Mouse (Mus musculus) neural tube, embryonic 13.5 days (tissue): ENCODE measurements at regions not wholly inside any gene's neighbourhood (a gene's known extent, or its start where the extent isn't known, plus 50 kb on each side); places are given as distances from the start of the nearest gene placed in this dataset.
"Not testable (repeated sequence)": the region's sequence is repeated elsewhere in the genome, so short reads cannot be mapped to it uniquely, and the experiment has no call there.

ENCODE experiments used
- ATAC-seq: fragments of 200-750 bp; cut with Nextera tagmentation; 2 replicates; pipeline ENCODE4 v1.8.0; 2017; ENCODE audit warnings: low read depth, mild to moderate bottlenecking, moderate TSS enrichment, moderate library complexity
- H3K27ac ChIP-seq: fragments of 300-500 bp; sonication (generic); replicated peaks from 2 replicates; pipeline ENCODE4 v1.5.1; 2015; ENCODE audit warnings: moderate library complexity, mild to moderate bottlenecking, inconsistent platforms
- H3K27me3 ChIP-seq: fragments of 300-500 bp; sonication (generic); 2 replicates; pipeline ENCODE4 v1.6.1; 2015; ENCODE audit warnings: mild to moderate bottlenecking, inconsistent platforms
- H3K36me3 ChIP-seq: fragments of 300-500 bp; sonication (generic); 2 replicates; pipeline ENCODE4 v1.6.1; 2015; ENCODE audit warnings: mild to moderate bottlenecking, inconsistent platforms
- H3K4me1 ChIP-seq: fragments of 300-500 bp; sonication (generic); replicated peaks from 2 replicates; pipeline ENCODE4 v1.6.1; 2015; ENCODE audit warnings: inconsistent platforms
- H3K4me2 ChIP-seq: fragments of 300-500 bp; sonication (generic); 2 replicates; pipeline ENCODE4 v1.6.1; 2015; ENCODE audit warnings: inconsistent platforms, mild to moderate bottlenecking, moderate library complexity
- H3K4me3 ChIP-seq: fragments of 300-500 bp; sonication (generic); 2 replicates; pipeline ENCODE4 v1.5.1; 2015; ENCODE audit warnings: mild to moderate bottlenecking, inconsistent platforms
- H3K9ac ChIP-seq: fragments of 300-500 bp; sonication (generic); 2 replicates; pipeline ENCODE4 v1.6.1; 2015; ENCODE audit warnings: moderate library complexity, mild to moderate bottlenecking, inconsistent platforms
- H3K9me3 ChIP-seq: fragments of 300-500 bp; sonication (generic); 2 replicates; pipeline ENCODE4 v1.6.1; 2016; ENCODE audit warnings: inconsistent platforms
- WGBS: fragments of 180-500 bp; shearing (Covaris S2); methylation state at CpG from one replicate; pipeline ENCODE4 v1.1.7; 2015; 5-methylcytosine and 5-hydroxymethylcytosine counted together

DNA sequence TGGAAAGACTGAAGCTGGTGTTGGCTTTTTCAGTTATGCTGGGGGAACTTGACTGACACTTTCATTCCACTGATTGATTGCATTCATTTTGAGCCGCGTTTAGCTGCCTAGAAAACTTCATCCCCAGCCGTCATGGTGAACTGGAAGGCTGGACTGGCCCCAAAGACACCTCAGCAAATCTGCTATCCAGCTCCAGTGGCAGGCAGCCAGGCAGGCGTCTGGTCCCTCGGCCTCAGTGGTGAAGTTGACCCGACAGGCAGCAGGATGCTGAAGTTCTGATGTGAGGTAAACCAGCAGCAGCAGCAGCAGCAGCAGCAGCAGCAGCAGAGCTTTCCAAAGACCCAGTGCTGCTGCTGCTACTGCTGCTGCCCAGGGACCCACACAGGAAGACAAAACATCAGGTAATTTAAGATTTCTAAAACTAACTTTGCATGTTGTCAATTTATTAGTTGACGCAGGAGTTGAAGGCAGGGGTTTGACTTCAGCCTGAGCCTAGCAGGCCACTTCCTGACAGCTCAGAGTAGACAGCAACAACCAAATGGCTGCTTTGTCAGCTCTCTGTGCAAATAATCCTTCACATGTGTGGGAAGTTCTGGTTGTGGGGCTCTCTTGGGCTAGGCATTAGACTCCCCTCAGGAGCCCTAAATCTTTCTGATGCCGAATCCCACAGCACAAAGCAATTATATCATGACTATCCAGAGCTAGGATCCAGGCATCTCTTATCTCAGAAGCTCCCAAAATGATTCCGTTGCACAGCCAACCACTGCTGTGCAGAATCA lies 200.4 kb upstream of the Nhs start:
- ATAC-seq: no peak
- Histone ChIP-seq H3K36me3 (no peaks in the 10 kb centered on the region), H3K27me3 (peaks cover 26% of the 10 kb centered on the region; the same call in 1 of the 2 replicates), H3K27ac (no peak overlapping the region), H3K4me3 (no peak overlapping the region), H3K4me1 (no peaks in the 10 kb centered on the region), H3K9ac (no peak overlapping the region), H3K9me3 (no peaks in the 10 kb centered on the region), H3K4me2 (no peak overlapping the region)
- 54% methylated on average over 9 of the region's 9 CpGs for WGBS

DNA sequence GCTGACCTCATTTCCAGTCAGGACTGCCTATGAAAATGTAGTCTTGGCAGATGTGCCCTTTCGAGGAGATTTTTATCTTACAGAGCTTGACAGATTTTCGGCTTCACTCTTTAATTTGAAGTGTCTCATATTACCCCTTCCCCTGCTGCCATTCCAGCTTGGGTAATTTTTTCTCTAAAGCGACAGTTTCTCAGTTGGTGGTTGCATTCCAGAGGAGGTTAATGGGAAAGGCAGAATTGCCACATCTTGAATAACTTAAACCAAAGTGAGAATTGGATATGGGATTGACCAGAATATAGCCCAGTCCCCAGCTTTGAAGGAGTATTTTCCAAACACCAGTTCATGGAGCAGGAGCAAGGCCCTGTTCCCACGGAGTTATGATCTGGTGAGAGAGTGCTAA lies 188.8 kb upstream of the Nhs start:
- no peaks in the 10 kb centered on the region for H3K4me1 ChIP-seq
- H3K27ac ChIP-seq: no peak overlapping the region
- no peaks in the 10 kb centered on the region for H3K36me3 ChIP-seq
- no peak for ATAC-seq
- no peak overlapping the region for H3K4me2 ChIP-seq
- 58% methylated on average over 4 of the region's 4 CpGs for WGBS
- H3K27me3 ChIP-seq: peaks cover 24% of the 10 kb centered on the region
- no peak overlapping the region for H3K4me3 ChIP-seq
- no peak overlapping the region for H3K9ac ChIP-seq
- H3K9me3 ChIP-seq: no peaks in the 10 kb centered on the region

DNA sequence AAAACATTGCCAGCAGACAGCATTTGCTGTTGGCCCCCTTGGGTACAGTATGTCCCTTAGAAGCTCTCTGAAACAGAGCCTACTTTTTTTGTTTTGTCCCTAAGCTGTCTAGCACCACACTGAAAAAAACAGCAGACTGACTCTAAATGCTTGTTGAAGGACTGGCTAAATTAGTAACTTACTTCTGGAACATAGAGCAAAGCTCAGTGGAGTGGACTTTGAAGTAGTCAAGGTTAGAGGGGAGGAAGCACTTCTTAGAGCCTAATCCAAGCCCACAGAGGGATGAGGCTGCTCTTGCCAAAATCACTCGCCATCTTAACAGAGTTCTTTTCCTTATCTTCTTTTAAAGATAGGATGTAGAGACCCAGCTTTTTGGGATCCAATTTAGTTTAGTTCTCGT lies 188.4 kb upstream of the Nhs start:
- Histone ChIP-seq H3K27me3 (peaks cover 24% of the 10 kb centered on the region), H3K9ac (no peak overlapping the region), H3K27ac (no peak overlapping the region), H3K36me3 (no peaks in the 10 kb centered on the region), H3K4me1 (no peaks in the 10 kb centered on the region), H3K4me3 (no peak overlapping the region), H3K4me2 (no peak overlapping the region), H3K9me3 (no peaks in the 10 kb centered on the region)
- WGBS: 63% methylated on average over 2 of the region's 2 CpGs
- no peak for ATAC-seq

DNA sequence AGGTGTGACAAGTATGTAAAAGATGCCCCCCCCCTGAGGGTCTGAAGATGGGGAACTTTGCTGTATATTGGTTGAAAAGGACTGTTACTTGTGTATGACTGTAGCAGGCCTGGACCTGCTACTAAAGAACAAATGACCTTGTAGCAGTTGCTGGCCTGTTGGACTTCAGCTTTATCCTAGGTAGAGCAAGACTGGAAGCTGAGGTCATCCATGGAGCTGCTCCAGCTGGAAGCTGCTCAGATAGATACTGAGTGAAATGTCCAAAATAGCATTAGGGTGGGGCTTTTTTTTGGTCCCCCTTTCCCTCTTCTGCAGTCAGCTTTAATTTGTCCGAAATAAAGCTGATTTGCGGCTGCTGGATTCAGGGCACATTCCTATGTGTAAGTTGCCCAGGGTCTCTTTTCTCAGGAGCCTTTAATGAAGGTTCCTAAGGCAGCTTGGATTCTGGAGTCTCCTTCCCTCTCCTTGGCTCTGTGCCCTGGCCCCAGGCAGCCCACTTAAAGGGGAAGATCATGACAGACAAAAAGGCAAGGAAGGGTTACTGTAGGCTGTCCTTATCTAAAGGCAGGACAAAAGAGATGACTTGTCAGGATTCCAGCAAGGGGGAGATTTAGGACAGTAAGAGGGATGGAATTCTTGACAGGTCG lies 186.1 kb upstream of the Nhs start:
- Histone ChIP-seq H3K36me3 (no peaks in the 10 kb centered on the region), H3K4me3 (no peak overlapping the region), H3K9me3 (no peaks in the 10 kb centered on the region), H3K27me3 (peaks cover 22% of the 10 kb centered on the region), H3K27ac (no peak overlapping the region), H3K9ac (no peak overlapping the region), H3K4me1 (no peaks in the 10 kb centered on the region), H3K4me2 (no peak overlapping the region)
- ATAC-seq: no peak
- 71% methylated on average over 3 of the region's 3 CpGs for WGBS

DNA sequence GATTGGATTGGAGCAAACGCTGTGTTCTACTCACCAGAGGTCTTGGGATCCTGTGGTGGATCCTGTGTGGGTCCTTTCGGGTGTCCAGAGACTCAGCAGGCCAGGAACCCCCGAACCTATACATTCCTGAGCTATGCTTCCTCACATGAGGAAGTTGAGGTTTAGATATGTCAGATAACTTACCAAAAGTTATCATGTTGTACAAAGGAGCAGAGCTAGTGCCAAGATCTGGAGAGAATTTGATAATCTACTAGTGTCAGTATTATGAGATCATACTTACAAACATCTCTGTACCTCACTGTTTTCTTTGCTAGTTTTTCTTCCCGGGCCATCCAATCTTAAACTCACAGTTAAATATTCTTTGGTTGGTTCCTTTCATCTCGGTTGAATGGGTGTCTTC lies 172.6 kb upstream of the Nhs start:
- WGBS: 84% methylated on average over 5 of the region's 5 CpGs
- no peak overlapping the region for H3K4me2 ChIP-seq
- peaks cover 10% of the 10 kb centered on the region; the same call in 1 of the 2 replicates for H3K27me3 ChIP-seq
- no peaks in the 10 kb centered on the region for H3K36me3 ChIP-seq
- H3K27ac ChIP-seq: no peak overlapping the region
- no peak for ATAC-seq
- no peak overlapping the region for H3K9ac ChIP-seq
- no peaks in the 10 kb centered on the region for H3K4me1 ChIP-seq
- H3K4me3 ChIP-seq: no peak overlapping the region
- H3K9me3 ChIP-seq: no peaks in the 10 kb centered on the region

DNA sequence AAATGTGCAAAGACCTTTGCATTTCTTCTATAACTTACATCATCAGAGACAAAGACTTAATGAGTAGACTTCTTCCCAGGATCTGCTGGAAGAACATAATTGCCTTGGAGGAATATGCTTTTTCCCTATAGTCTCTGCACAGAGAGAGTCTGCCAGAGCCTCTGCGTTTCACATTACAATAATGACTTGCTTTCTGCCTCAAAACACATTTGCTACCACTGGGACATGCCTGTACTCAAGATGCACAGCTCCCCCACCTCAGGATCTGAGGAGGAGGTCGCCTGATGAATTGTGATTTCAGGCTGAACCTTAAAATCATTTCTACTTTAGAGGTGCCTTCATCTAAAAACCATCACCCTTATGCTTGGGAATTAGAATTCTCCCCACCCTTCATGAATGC lies 148.1 kb upstream of the Nhs start:
- no peaks in the 10 kb centered on the region for H3K9me3 ChIP-seq
- H3K27me3 ChIP-seq: no peaks in the 10 kb centered on the region; the same call in 1 of the 2 replicates
- H3K4me3 ChIP-seq: no peak overlapping the region
- ATAC-seq: no peak
- H3K9ac ChIP-seq: no peak overlapping the region
- no peak overlapping the region for H3K27ac ChIP-seq
- WGBS: 63% methylated on average over 2 of the region's 2 CpGs
- no peak overlapping the region for H3K4me2 ChIP-seq
- H3K36me3 ChIP-seq: no peaks in the 10 kb centered on the region
- H3K4me1 ChIP-seq: no peaks in the 10 kb centered on the region

DNA sequence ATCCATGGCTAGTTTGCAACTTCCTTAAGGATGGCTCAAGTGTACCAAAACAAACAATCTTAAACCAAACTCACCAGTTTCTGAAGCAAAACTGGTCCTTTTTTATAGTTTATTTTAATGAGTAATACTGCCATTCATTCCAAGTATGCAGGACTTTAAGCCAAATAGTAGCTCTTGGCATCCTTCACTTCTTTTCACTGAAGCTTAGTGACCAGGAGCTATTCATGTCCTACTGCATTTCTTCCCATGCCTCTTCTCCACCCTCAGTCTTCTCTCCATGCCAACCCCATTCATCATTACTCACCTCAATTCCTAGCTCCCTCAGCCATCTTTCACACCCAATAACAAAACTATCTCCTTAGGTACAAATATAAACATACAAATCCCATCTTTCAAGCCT lies 144.6 kb upstream of the Nhs start:
- Histone ChIP-seq H3K36me3 (no peaks in the 10 kb centered on the region), H3K4me1 (no peaks in the 10 kb centered on the region), H3K9ac (no peak overlapping the region), H3K27ac (no peak overlapping the region), H3K9me3 (no peaks in the 10 kb centered on the region), H3K27me3 (no peaks in the 10 kb centered on the region), H3K4me2 (no peak overlapping the region), H3K4me3 (no peak overlapping the region)
- no peak for ATAC-seq

DNA sequence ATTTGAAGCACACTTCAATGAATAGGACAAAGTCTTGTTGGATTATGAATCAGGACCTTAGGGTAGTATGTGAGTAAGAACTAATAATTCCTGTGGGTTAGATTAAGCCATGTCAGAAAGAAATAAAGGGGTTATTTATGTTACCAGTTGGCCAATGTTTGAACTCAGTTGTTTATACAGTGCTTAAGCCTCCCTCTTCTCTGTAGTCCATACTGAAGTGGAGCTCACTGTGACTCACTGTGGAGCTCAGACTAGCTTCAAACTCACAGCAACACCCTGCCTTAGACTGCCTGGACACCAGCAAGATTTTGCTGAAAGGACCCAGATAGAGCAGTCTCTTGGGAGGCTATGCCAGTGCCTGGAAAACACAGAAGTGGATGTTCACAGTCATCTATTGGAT lies 143.3 kb upstream of the Nhs start:
- Histone ChIP-seq H3K9me3 (no peaks in the 10 kb centered on the region), H3K4me1 (no peaks in the 10 kb centered on the region), H3K36me3 (no peaks in the 10 kb centered on the region), H3K4me2 (no peak overlapping the region), H3K9ac (no peak overlapping the region), H3K4me3 (no peak overlapping the region), H3K27me3 (no peaks in the 10 kb centered on the region), H3K27ac (no peak overlapping the region)
- no peak for ATAC-seq

DNA sequence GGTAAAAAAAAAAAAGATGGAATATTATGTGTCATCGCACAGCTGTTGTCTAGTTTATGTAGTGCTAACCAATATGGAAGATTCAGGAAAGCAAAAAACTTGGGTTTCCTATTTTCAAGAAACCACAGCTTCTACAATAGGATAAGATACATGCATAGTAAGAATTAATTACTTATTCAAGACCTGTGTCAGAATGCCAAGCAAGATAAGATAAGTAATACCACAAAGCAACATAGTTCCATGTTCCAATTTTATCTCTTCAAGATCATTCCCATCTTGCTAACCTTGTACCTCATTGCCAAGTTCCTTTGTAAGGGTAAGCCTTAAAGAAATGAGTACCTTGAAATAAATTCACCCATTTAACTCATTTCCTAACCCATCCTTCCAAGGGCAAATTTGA lies 131.7 kb upstream of the Nhs start:
- Histone ChIP-seq H3K27ac (no peak overlapping the region), H3K4me3 (no peak overlapping the region), H3K4me2 (no peak overlapping the region), H3K4me1 (no peaks in the 10 kb centered on the region), H3K9ac (no peak overlapping the region), H3K27me3 (no peaks in the 10 kb centered on the region), H3K9me3 (no peaks in the 10 kb centered on the region), H3K36me3 (no peaks in the 10 kb centered on the region)
- 90% methylated on average over 1 of the region's 1 CpGs for WGBS
- no peak for ATAC-seq

DNA sequence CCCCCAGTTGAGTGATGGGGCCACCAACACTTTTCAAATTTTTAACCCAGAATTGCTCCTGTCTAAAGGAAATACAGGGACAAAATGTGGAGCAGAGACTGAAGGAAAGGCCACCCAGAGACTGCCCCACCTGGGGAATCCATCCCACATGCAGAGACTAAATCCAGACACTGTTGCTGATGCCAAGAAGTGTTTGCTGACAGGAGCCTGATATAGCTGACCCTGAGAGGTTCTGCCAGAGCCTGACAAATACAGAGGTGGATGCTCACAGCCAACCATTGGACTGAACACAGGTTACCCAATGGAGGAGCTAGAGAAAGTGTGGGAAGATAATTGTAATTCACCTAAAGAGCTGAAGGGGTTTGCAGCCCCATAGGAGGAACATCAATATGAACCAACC lies 126.6 kb upstream of the Nhs start:
- H3K27me3 ChIP-seq, H3K27ac ChIP-seq, H3K9ac ChIP-seq, H3K4me1 ChIP-seq, H3K4me3 ChIP-seq, H3K4me2 ChIP-seq, H3K36me3 ChIP-seq, ATAC-seq, H3K9me3 ChIP-seq: not testable (repeated sequence)

DNA sequence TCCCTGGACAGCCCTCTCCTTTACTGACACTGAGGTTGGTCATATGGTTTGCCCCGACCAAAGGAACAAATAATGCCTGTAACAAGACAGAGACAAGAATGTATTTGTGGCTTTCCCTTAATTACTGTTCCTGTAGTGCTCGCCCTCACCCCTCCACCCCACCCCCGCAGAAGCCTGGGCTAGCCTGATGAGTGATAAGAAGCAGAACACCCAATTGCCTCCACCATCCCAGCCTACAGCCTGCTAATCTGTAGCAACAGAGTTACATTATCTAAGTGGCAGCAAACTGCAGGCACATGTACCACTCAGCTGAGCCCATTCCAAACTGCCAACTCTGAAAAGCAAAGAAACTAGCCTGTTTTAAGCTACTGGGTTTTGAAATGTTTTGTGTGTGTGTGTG lies 124.7 kb upstream of the Nhs start:
- no peak overlapping the region for H3K9ac ChIP-seq
- H3K4me3 ChIP-seq: no peak overlapping the region
- WGBS: 81% methylated on average over 3 of the region's 3 CpGs
- no peak overlapping the region for H3K27ac ChIP-seq
- H3K36me3 ChIP-seq: no peaks in the 10 kb centered on the region
- no peak overlapping the region for H3K4me2 ChIP-seq
- no peaks in the 10 kb centered on the region; the same call in 1 of the 2 replicates for H3K27me3 ChIP-seq
- no peak for ATAC-seq
- H3K4me1 ChIP-seq: no peaks in the 10 kb centered on the region
- H3K9me3 ChIP-seq: no peaks in the 10 kb centered on the region

DNA sequence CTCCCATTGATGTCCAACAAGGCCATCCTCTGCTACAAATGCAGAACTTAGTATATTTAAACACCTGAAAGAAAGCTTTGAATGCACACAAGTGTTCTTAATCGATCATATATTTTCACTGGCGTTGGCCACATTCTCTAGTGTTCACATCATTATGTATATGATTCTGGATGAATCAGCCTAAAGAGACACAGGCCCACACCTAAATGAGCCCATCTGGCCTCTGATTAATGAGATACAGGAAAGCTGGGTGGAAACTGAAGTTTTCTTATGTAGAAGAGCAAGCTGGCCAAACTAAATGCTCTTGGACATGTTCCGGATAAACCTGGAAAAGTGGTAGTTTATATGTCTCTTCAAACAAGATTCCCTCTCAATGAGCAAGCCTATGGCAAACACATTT lies 123.2 kb upstream of the Nhs start:
- Histone ChIP-seq H3K9me3 (no peaks in the 10 kb centered on the region), H3K4me2 (no peak overlapping the region), H3K36me3 (no peaks in the 10 kb centered on the region), H3K9ac (no peak overlapping the region), H3K4me3 (no peak overlapping the region), H3K27ac (no peak overlapping the region), H3K4me1 (no peaks in the 10 kb centered on the region), H3K27me3 (no peaks in the 10 kb centered on the region; the same call in 1 of the 2 replicates)
- no peak for ATAC-seq
- WGBS: 97% methylated on average over 3 of the region's 3 CpGs
